ENCODE assay signal across 7 mouse cellular contexts in genomic region chr10:80985970-80986701, GRCm38 (mm10). TPM values are rescaled to one million over a fixed set of nuclear protein-coding genes. Genes with fewer than 3 reads are reported as not detected.
DNase-seq lines count a peak whose midpoint lies in the region; ATAC-seq and TF ChIP-seq lines count a peak whose summit lies in the region.

No protein-coding gene starts in this region.

- ATAC-seq in forebrain, embryonic 13.5 days, result no peak
- ATAC-seq in liver, embryonic 11.5 days (replicated peaks; ENCODE audit: low FRiP score), result no peak
- ATAC-seq in stomach, embryonic 15.5 days (ENCODE audit: insufficient read depth, low FRiP score, low read depth), result no peak

- H3K36me3 ChIP-seq in spleen, adult 2 months (ENCODE audit: control insufficient read depth, insufficient read depth, low read length), result no peaks in the 10 kb centered on the region
- no peaks in the 10 kb centered on the region for H3K36me3 ChIP-seq in forebrain, embryonic 13.5 days (ENCODE audit: poor library complexity, severe bottlenecking)
- no peaks in the 10 kb centered on the region for H3K36me3 ChIP-seq in liver, embryonic 11.5 days (ENCODE audit: control insufficient read depth, insufficient read depth, low read length)
- no peaks in the 10 kb centered on the region for H3K36me3 ChIP-seq in stomach, embryonic 15.5 days

- TF ChIP-seq POLR2A in spleen, adult 2 months (IDR thresholded peaks at IDR 0.05; ENCODE audit: low read depth, low read length), result no peak

- H3K4me3 ChIP-seq in spleen, adult 2 months (ENCODE audit: extremely low read depth, insufficient read depth, insufficient read length), result peak overlapping the region; percentile 78
- peak overlapping the region; percentile 1; the same call in 1 of the 2 replicates for H3K4me3 ChIP-seq in forebrain, embryonic 13.5 days
- H3K4me3 ChIP-seq in liver, embryonic 11.5 days (ENCODE audit: low read depth, low read length), result peak overlapping the region; percentile 35
- peak overlapping the region; percentile 30 for H3K4me3 ChIP-seq in stomach, embryonic 15.5 days (replicated peaks)

- H3K9me3 ChIP-seq in forebrain, embryonic 13.5 days (replicated peaks), result no peaks in the 10 kb centered on the region
- no peaks in the 10 kb centered on the region for H3K9me3 ChIP-seq in liver, embryonic 11.5 days (ENCODE audit: control insufficient read depth, low read length)
- H3K9me3 ChIP-seq in stomach, embryonic 15.5 days, result no peaks in the 10 kb centered on the region

- H3K27me3 ChIP-seq in spleen, adult 2 months (ENCODE audit: control insufficient read depth, insufficient read depth, low read length), result no peaks in the 10 kb centered on the region
- peaks cover 62% of the 10 kb centered on the region for H3K27me3 ChIP-seq in forebrain, embryonic 13.5 days
- H3K27me3 ChIP-seq in liver, embryonic 11.5 days (replicated peaks; ENCODE audit: control insufficient read depth, insufficient read depth, low read length), result peaks cover 46% of the 10 kb centered on the region
- H3K27me3 ChIP-seq in stomach, embryonic 15.5 days (replicated peaks), result peaks cover 22% of the 10 kb centered on the region

- 0 out of 2 replicates have a peak overlapping the region, but pooled peaks have one; percentile 40 for H3K9ac ChIP-seq in forebrain, embryonic 13.5 days
- H3K9ac ChIP-seq in liver, embryonic 11.5 days (ENCODE audit: low read depth, low read length), result peak overlapping the region; percentile 37; the same call in 1 of the 2 replicates
- peak overlapping the region; percentile 32; the same call in 1 of the 2 replicates for H3K9ac ChIP-seq in stomach, embryonic 15.5 days

- H3K4me1 ChIP-seq in spleen, adult 2 months (ENCODE audit: control insufficient read depth, insufficient read depth, insufficient read length), result peaks cover 30% of the 10 kb centered on the region; the same call in 1 of the 2 replicates
- H3K4me1 ChIP-seq in forebrain, embryonic 13.5 days, result peaks cover 11% of the 10 kb centered on the region
- peaks cover 6% of the 10 kb centered on the region for H3K4me1 ChIP-seq in liver, embryonic 11.5 days (replicated peaks; ENCODE audit: control insufficient read depth, insufficient read depth, low read length)
- peaks cover 16% of the 10 kb centered on the region for H3K4me1 ChIP-seq in stomach, embryonic 15.5 days

- 26% methylated on average over 13 of the region's 13 CpGs for WGBS in spleen, adult 2 months
- 34% methylated on average over 13 of the region's 13 CpGs for WGBS in forebrain, embryonic 13.5 days
- 35% methylated on average over 13 of the region's 13 CpGs for WGBS in liver, embryonic 11.5 days
- 35% methylated on average over 13 of the region's 13 CpGs for WGBS in stomach, embryonic 15.5 days

- peak overlapping the region; percentile 70 for H3K27ac ChIP-seq in spleen, adult 2 months (ENCODE audit: insufficient read depth, low read length)
- no peak overlapping the region for H3K27ac ChIP-seq in forebrain, embryonic 13.5 days
- H3K27ac ChIP-seq in liver, embryonic 11.5 days (ENCODE audit: low read depth, low read length), result no peak overlapping the region
- H3K27ac ChIP-seq in stomach, embryonic 15.5 days, result peak overlapping the region; percentile 46; the same call in 1 of the 2 replicates

- TF ChIP-seq CTCF in spleen, adult 2 months (IDR thresholded peaks at IDR 0.05; ENCODE audit: extremely low read depth, insufficient read depth, insufficient read length, insufficient replicate concordance), result no peak

- DNase-seq in spleen, adult 2 months (ENCODE audit: low read depth in 1 of 2, low spot score in 2 of 2), result no peak
- DNase-seq in spleen, adult 12 weeks (ENCODE audit: low spot score), result no peak
- DNase-seq in liver, embryonic 11.5 days (ENCODE audit: low spot score), result no peak
- DNase-seq in kidney, adult 8-10 months, result no peak
- no peak for DNase-seq in gastrocnemius, adult 18-20 months (ENCODE audit: low spot score)

- peak overlapping the region; percentile 10 for H3K4me2 ChIP-seq in forebrain, embryonic 13.5 days
- H3K4me2 ChIP-seq in liver, embryonic 11.5 days, result peak overlapping the region; percentile 69
- peak overlapping the region; percentile 58 for H3K4me2 ChIP-seq in stomach, embryonic 15.5 days

RNA-seq across cellular contexts. Expression of gene Gng7, which starts 28.6 kb away (rescaled TPM):
- 0.75 and 0.91 TPM in 2 replicates for polyA plus RNA-seq in spleen, adult 2 months (2012; rRNA removed)
- 14.8 and 17.6 TPM in 2 replicates for polyA plus RNA-seq in forebrain, embryonic 13.5 days (2015; fragmentation: Nextera tagmentation; extraction: Ambion mirVana)
- 1.8 and 2.1 TPM in 2 replicates for polyA plus RNA-seq in liver, embryonic 11.5 days (2014; fragmentation: Nextera tagmentation; extraction: Ambion mirVana)
- 4.8 and 4.9 TPM in 2 replicates for polyA plus RNA-seq in stomach, embryonic 15.5 days (2015; fragmentation: Nextera tagmentation; extraction: Ambion mirVana)
- total RNA-seq in gastrocnemius, adult 18-20 months (2021), result 1 to 10 TPM; 2.3 to 2.5 TPM

RNA-seq across cellular contexts. Expression of gene Diras1, which starts 39.3 kb away (rescaled TPM):
- 0.04 TPM in 1 of 2 replicates, not detected in the other for polyA plus RNA-seq in spleen, adult 2 months (2012; rRNA removed)
- 13.4 and 15.0 TPM in 2 replicates for polyA plus RNA-seq in forebrain, embryonic 13.5 days (2015; fragmentation: Nextera tagmentation; extraction: Ambion mirVana)
- polyA plus RNA-seq in liver, embryonic 11.5 days (2014; fragmentation: Nextera tagmentation; extraction: Ambion mirVana), result 0.45 TPM in 1 of 2 replicates, not detected in the other
- polyA plus RNA-seq in stomach, embryonic 15.5 days (2015; fragmentation: Nextera tagmentation; extraction: Ambion mirVana), result 0.73 and 1.1 TPM in 2 replicates
- total RNA-seq in gastrocnemius, adult 18-20 months (2021), result under 1 TPM in 1 of 2 experiments, not detected in 1; 0.07 TPM

RNA-seq across cellular contexts. Expression of gene Slc39a3, which starts 51.1 kb away (rescaled TPM):
- 22.3 and 26.0 TPM in 2 replicates for polyA plus RNA-seq in spleen, adult 2 months (2012; rRNA removed)
- polyA plus RNA-seq in forebrain, embryonic 13.5 days (2015; fragmentation: Nextera tagmentation; extraction: Ambion mirVana), result 33.4 and 37.8 TPM in 2 replicates
- 9.1 and 9.4 TPM in 2 replicates for polyA plus RNA-seq in liver, embryonic 11.5 days (2014; fragmentation: Nextera tagmentation; extraction: Ambion mirVana)
- polyA plus RNA-seq in stomach, embryonic 15.5 days (2015; fragmentation: Nextera tagmentation; extraction: Ambion mirVana), result 17.7 and 17.9 TPM in 2 replicates
- 10 to 100 TPM; 13.7 TPM for total RNA-seq in gastrocnemius, adult 18-20 months (2021)

RNA-seq across cellular contexts. Expression of gene Gadd45b, which starts 56.3 kb away (rescaled TPM):
- 35.7 and 46.8 TPM in 2 replicates for polyA plus RNA-seq in spleen, adult 2 months (2012; rRNA removed)
- 4.9 and 5.1 TPM in 2 replicates for polyA plus RNA-seq in forebrain, embryonic 13.5 days (2015; fragmentation: Nextera tagmentation; extraction: Ambion mirVana)
- polyA plus RNA-seq in liver, embryonic 11.5 days (2014; fragmentation: Nextera tagmentation; extraction: Ambion mirVana), result 4.0 and 5.0 TPM in 2 replicates
- 33.6 TPM in 2 replicates for polyA plus RNA-seq in stomach, embryonic 15.5 days (2015; fragmentation: Nextera tagmentation; extraction: Ambion mirVana)
- total RNA-seq in gastrocnemius, adult 18-20 months (2021), result 10 to 100 TPM; 17.3 to 25.0 TPM

Comparison
In these comparisons a context has a peak if more than half of its experiments do, and no peak if none do; other contexts are left out.
1. H3K27ac ChIP-seq: peak in spleen, adult 2 months (single experiment) and stomach, embryonic 15.5 days (single experiment); none in forebrain, embryonic 13.5 days (single experiment) and liver, embryonic 11.5 days (single experiment).
2. H3K4me3 ChIP-seq: peak in every context shown above with its lines; median percentile 78 in spleen, adult 2 months; 35 in liver, embryonic 11.5 days; 30 in stomach, embryonic 15.5 days; 1 in forebrain, embryonic 13.5 days.
3. H3K4me2 ChIP-seq: peak in every context shown above with its lines; median percentile 69 in liver, embryonic 11.5 days; 58 in stomach, embryonic 15.5 days; 10 in forebrain, embryonic 13.5 days.
4. Peak in every context shown above with its lines, with median percentiles within 50 percentile points of each other: H3K9ac ChIP-seq.